Mouse (Mus musculus): ENCODE data around the gene Pex10. TPM values are rescaled to one million over a fixed set of nuclear protein-coding genes. Genes with fewer than 3 reads are reported as not detected.

The Pex10 gene
- total and polyA plus RNA-seq, 3 experiments, result 9.2 to 21.9 (median 15.6) TPM

DNA sequence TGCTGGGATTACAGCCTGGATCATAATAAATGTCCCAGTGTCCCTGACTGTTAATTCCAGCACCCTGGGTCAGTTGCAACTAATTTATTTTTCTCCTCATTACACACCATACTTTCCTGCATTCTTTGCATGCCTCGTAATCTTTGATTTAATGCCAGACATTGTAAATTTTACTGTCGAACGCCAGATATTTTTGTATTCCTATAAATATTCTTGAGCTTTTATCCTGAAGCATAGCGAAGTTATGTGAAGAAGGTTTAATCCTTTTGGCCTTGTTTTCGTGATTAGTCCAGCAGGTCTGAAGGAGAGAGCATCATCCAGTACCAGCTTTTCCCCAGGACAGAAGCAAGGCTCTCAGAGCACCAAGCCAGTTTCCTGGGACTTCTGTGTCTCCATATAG is 42.7 kb downstream of the Pex10 start:
- dilution Hi-C loops (cut with MboI; ENCODE audit: extremely low pct_ligation_motif_present, extremely low pct_unique_long_range_greater_than_20kb, low sequenced_read_pairs) (no loop called here), in situ Hi-C loops (cut with MboI; ENCODE audit: low pct_ligation_motif_present, low pct_unique_long_range_greater_than_20kb, low sequenced_read_pairs) (no loop called here)

DNA sequence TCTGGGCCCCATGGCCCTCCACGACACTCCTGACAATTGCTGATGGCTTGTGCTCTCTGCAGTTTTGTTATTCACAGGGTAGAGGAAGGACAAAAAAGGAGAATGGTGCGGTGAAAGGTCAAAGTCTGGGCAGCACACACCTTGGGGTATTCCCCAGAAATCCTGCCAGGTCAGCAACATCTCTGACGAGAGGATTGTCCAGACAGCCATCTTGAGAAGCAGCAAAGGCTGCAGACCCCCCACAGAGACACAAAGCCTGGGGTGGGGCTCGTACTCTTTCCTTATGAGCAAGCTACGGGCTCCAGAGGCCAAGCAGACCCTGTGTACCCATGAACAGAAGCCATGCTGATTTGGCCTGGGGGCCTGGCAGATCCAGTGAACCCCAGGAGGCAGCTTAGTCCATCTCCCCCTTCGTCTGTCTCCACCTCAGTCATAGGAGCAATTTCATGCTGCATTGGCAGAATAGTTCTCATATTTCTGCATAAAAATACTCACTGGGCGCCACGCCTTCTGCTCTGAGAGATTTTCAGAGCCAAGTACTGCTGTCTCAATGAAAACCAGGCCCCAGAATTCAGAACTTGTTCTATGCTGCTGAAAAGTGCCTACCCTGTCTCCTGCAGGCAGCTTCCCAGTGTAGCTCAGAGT is 47.1 kb downstream of the Pex10 start:
- H3K4me2 ChIP-seq (ENCODE audit: insufficient read depth, low read depth, poor library complexity, severe bottlenecking), result no peak overlapping the region
- in situ Hi-C loops (cut with MboI; ENCODE audit: low pct_ligation_motif_present, low pct_unique_long_range_greater_than_20kb, low sequenced_read_pairs) (no loop called here), dilution Hi-C loops (cut with MboI; ENCODE audit: extremely low pct_ligation_motif_present, extremely low pct_unique_long_range_greater_than_20kb, low sequenced_read_pairs) (no loop called here)
- TF ChIP-seq ZNF384 (IDR thresholded peaks at IDR 0.05; ENCODE audit: low read depth, low read length), result no peak
- TF ChIP-seq ZMIZ1 (IDR thresholded peaks at IDR 0.05; ENCODE audit: low read depth, low read length), result no peak
- no peak for DNase-seq (ENCODE audit: extremely low read depth)
- H3K4me1 ChIP-seq (ENCODE audit: control insufficient read depth in 1 of 2, insufficient read depth in 2 of 2), result peaks cover 18 to 32% of the 10 kb centered on the region in 2 experiments
- H3K9ac ChIP-seq (ENCODE audit: insufficient read depth, low read depth), result no peak overlapping the region
- no peak overlapping the region for H3K27ac ChIP-seq (ENCODE audit: insufficient read depth, low read depth)
- H3K79me2 ChIP-seq (replicated peaks; ENCODE audit: control insufficient read depth, extremely low read depth, insufficient read depth, poor library complexity, severe bottlenecking), result no peaks in the 10 kb centered on the region
- no peak overlapping the region for H3K4me3 ChIP-seq (replicated peaks in 1 of 3; ENCODE audit: low read depth in 2 of 3, low read length in 2 of 3, poor library complexity in 1 of 3)
- no peaks in the 10 kb centered on the region for H3K27me3 ChIP-seq (replicated peaks)
- peaks cover 16 to 73% of the 10 kb centered on the region in 2 experiments for H3K36me3 ChIP-seq (replicated peaks in 1 of 2; ENCODE audit: control insufficient read depth in 1 of 2, insufficient read depth in 1 of 2, low read length in 1 of 2)
- no peaks in the 10 kb centered on the region for H3K9me3 ChIP-seq (replicated peaks; ENCODE audit: low read length)

More for the DNA sequence above, 42.7 kb downstream of the Pex10 start:
- H3K36me3 ChIP-seq (replicated peaks in 1 of 2; ENCODE audit: control insufficient read depth in 1 of 2, insufficient read depth in 1 of 2, low read length in 1 of 2), result peaks cover 21 to 58% of the 10 kb centered on the region in 2 experiments
- no peak overlapping the region for H3K4me3 ChIP-seq (replicated peaks in 1 of 3; ENCODE audit: low read depth in 2 of 3, low read length in 2 of 3, poor library complexity in 1 of 3)
- DNase-seq (ENCODE audit: extremely low read depth), result no peak
- H3K9me3 ChIP-seq (replicated peaks; ENCODE audit: low read length), result no peaks in the 10 kb centered on the region
- H3K79me2 ChIP-seq (replicated peaks; ENCODE audit: control insufficient read depth, extremely low read depth, insufficient read depth, poor library complexity, severe bottlenecking), result no peaks in the 10 kb centered on the region
- no peak overlapping the region for H3K9ac ChIP-seq (ENCODE audit: insufficient read depth, low read depth)
- H3K4me1 ChIP-seq (ENCODE audit: control insufficient read depth in 1 of 2, insufficient read depth in 2 of 2), result no peaks in the 10 kb centered on the region
- H3K27me3 ChIP-seq (replicated peaks), result no peaks in the 10 kb centered on the region
- TF ChIP-seq USF1 (IDR thresholded peaks at IDR 0.05; ENCODE audit: low read depth, low read length) (no peak), ELF1 (IDR thresholded peaks at IDR 0.05; ENCODE audit: low read depth, low read length) (no peak), CTCF (conservative IDR thresholded peaks at IDR 0.05 in 1 of 2, IDR thresholded peaks at IDR 0.05 in 1 of 2; ENCODE audit: low read depth in 2 of 2, low read length in 2 of 2) (no peak), ETS1 (conservative IDR thresholded peaks at IDR 0.05; ENCODE audit: low read depth, low read length) (no peak), CHD1 (IDR thresholded peaks at IDR 0.05; ENCODE audit: low read depth, low read length) (no peak), TBP (conservative IDR thresholded peaks at IDR 0.05; ENCODE audit: low read depth, low read length) (no peak), CHD2 (IDR thresholded peaks at IDR 0.05; ENCODE audit: low read length) (no peak), NELFE (IDR thresholded peaks at IDR 0.05; ENCODE audit: low read depth, low read length) (no peak), MAFK (IDR thresholded peaks at IDR 0.05; ENCODE audit: insufficient replicate concordance, low read length) (no peak), RAD21 (IDR thresholded peaks at IDR 0.05; ENCODE audit: low read depth, low read length) (no peak), JUN (IDR thresholded peaks at IDR 0.05; ENCODE audit: insufficient read depth, low read depth, low read length) (no peak)
- H3K4me2 ChIP-seq (ENCODE audit: insufficient read depth, low read depth, poor library complexity, severe bottlenecking), result no peak overlapping the region
- H3K27ac ChIP-seq (ENCODE audit: insufficient read depth, low read depth), result no peak overlapping the region

DNA sequence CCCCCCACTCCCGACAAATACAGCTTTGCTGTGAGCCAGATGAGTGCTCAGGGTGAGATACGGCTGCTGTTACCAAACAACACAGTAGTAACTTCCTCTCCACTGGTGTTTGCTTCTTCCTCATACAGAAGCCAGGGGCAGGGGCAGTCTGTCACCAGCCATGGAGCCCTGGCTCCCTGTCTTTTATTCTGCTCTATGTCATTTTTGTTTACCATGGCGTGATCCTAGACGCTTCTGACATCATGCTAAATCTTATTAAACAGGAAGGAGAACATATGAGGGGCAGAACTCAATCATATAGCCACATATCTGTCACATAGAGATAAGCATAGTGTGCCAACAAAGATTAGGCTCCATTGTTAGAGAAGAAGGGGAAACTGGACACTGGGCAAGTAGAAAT is 49.8 kb downstream of the Pex10 start:
- Histone ChIP-seq H3K4me3 (replicated peaks in 1 of 3; ENCODE audit: low read depth in 2 of 3, low read length in 2 of 3, poor library complexity in 1 of 3) (no peak overlapping the region), H3K79me2 (replicated peaks; ENCODE audit: control insufficient read depth, extremely low read depth, insufficient read depth, poor library complexity, severe bottlenecking) (no peaks in the 10 kb centered on the region), H3K4me2 (ENCODE audit: insufficient read depth, low read depth, poor library complexity, severe bottlenecking) (no peak overlapping the region), H3K36me3 (replicated peaks in 1 of 2; ENCODE audit: control insufficient read depth in 1 of 2, insufficient read depth in 1 of 2, low read length in 1 of 2) (peaks cover 3 to 58% of the 10 kb centered on the region in 2 experiments), H3K4me1 (ENCODE audit: control insufficient read depth in 1 of 2, insufficient read depth in 2 of 2) (peaks cover 18 to 46% of the 10 kb centered on the region in 2 experiments), H3K9ac (ENCODE audit: insufficient read depth, low read depth) (no peak overlapping the region), H3K27me3 (replicated peaks) (no peaks in the 10 kb centered on the region), H3K27ac (ENCODE audit: insufficient read depth, low read depth) (no peak overlapping the region), H3K9me3 (replicated peaks; ENCODE audit: low read length) (no peaks in the 10 kb centered on the region)
- DNase-seq (ENCODE audit: extremely low read depth), result no peak
- dilution Hi-C loops (cut with MboI; ENCODE audit: extremely low pct_ligation_motif_present, extremely low pct_unique_long_range_greater_than_20kb, low sequenced_read_pairs), result no loop called here
- in situ Hi-C loops (cut with MboI; ENCODE audit: low pct_ligation_motif_present, low pct_unique_long_range_greater_than_20kb, low sequenced_read_pairs), result no loop called here
- TF ChIP-seq IRF4 (IDR thresholded peaks at IDR 0.05; ENCODE audit: low read depth, low read length) (no peak), TCF12 (IDR thresholded peaks at IDR 0.05; ENCODE audit: low read depth, low read length) (no peak), SIN3A (IDR thresholded peaks at IDR 0.05; ENCODE audit: low read length) (no peak), CHD1 (IDR thresholded peaks at IDR 0.05; ENCODE audit: low read depth, low read length) (no peak), POLR2AphosphoS2 (IDR thresholded peaks at IDR 0.05; ENCODE audit: low read depth, low read length) (no peak), MAFK (IDR thresholded peaks at IDR 0.05; ENCODE audit: insufficient replicate concordance, low read length) (no peak), BHLHE40 (IDR thresholded peaks at IDR 0.05; ENCODE audit: low read depth, low read length) (no peak), HCFC1 (IDR thresholded peaks at IDR 0.05; ENCODE audit: low read depth, low read length) (no peak), CHD2 (IDR thresholded peaks at IDR 0.05; ENCODE audit: low read length) (no peak)
